Mouse (Mus musculus): Measurements from ENCODE around the gene Erich3. TPM values are rescaled to one million over a fixed set of nuclear protein-coding genes. Genes with fewer than 3 reads are reported as not detected.
A peak's percentile ranks its signal among the peaks of the same experiment; 100 is the strongest.

Erich3 gene
- polyA plus RNA-seq, 1 experiment from 2014 or later = 0.10 TPM

GRCm38 (mm10) chr3:154810273-154810870 lies 146.7 kb downstream of the Erich3 start:
- no peaks in the 10 kb centered on the region for H3K27me3 ChIP-seq (ENCODE audit: control insufficient read depth, insufficient read depth, low read length)
- no peak overlapping the region for H3K4me3 ChIP-seq (replicated peaks; ENCODE audit: low read length)
- H3K9me3 ChIP-seq (replicated peaks; ENCODE audit: control insufficient read depth, low read length) = no peaks in the 10 kb centered on the region
- H3K4me2 ChIP-seq (ENCODE audit: low read depth, low read length) = no peak overlapping the region
- peak; percentile 56; the same call in 1 of the 2 replicates for ATAC-seq (ENCODE audit: insufficient read depth, low FRiP score)
- no peaks in the 10 kb centered on the region for H3K36me3 ChIP-seq (ENCODE audit: control insufficient read depth, insufficient read depth, low read length)
- 26% methylated on average over 7 of the region's 7 CpGs for WGBS
- no peaks in the 10 kb centered on the region for H3K4me1 ChIP-seq (ENCODE audit: control insufficient read depth, insufficient read depth, low read length)
- no peak overlapping the region for H3K27ac ChIP-seq (ENCODE audit: low read length)
- no peak overlapping the region for H3K9ac ChIP-seq (ENCODE audit: low read length)

GRCm38 (mm10) chr3:154811281-154811680 lies 147.6 kb downstream of the Erich3 start:
- H3K9me3 ChIP-seq (replicated peaks; ENCODE audit: control insufficient read depth, low read length) = no peaks in the 10 kb centered on the region
- no peak overlapping the region for H3K4me3 ChIP-seq (replicated peaks; ENCODE audit: low read length)
- ATAC-seq (ENCODE audit: insufficient read depth, low FRiP score) = no peak
- H3K4me1 ChIP-seq (ENCODE audit: control insufficient read depth, insufficient read depth, low read length) = no peaks in the 10 kb centered on the region
- H3K9ac ChIP-seq (ENCODE audit: low read length) = no peak overlapping the region
- no peak overlapping the region for H3K4me2 ChIP-seq (ENCODE audit: low read depth, low read length)
- H3K36me3 ChIP-seq (ENCODE audit: control insufficient read depth, insufficient read depth, low read length) = no peaks in the 10 kb centered on the region
- H3K27ac ChIP-seq (ENCODE audit: low read length) = no peak overlapping the region
- H3K27me3 ChIP-seq (ENCODE audit: control insufficient read depth, insufficient read depth, low read length) = no peaks in the 10 kb centered on the region
- WGBS = 26% methylated on average over 9 of the region's 9 CpGs

GRCm38 (mm10) chr3:154811833-154812232 lies 148.2 kb downstream of the Erich3 start:
- Histone ChIP-seq H3K27me3 (ENCODE audit: control insufficient read depth, insufficient read depth, low read length) (no peaks in the 10 kb centered on the region), H3K4me3 (replicated peaks; ENCODE audit: low read length) (no peak overlapping the region), H3K27ac (ENCODE audit: low read length) (no peak overlapping the region), H3K9ac (ENCODE audit: low read length) (no peak overlapping the region), H3K36me3 (ENCODE audit: control insufficient read depth, insufficient read depth, low read length) (no peaks in the 10 kb centered on the region), H3K4me1 (ENCODE audit: control insufficient read depth, insufficient read depth, low read length) (no peaks in the 10 kb centered on the region), H3K4me2 (ENCODE audit: low read depth, low read length) (no peak overlapping the region), H3K9me3 (replicated peaks; ENCODE audit: control insufficient read depth, low read length) (no peaks in the 10 kb centered on the region)
- no peak for ATAC-seq (ENCODE audit: insufficient read depth, low FRiP score)
- WGBS = 55% methylated on average over 9 of the region's 9 CpGs

- 47% methylated on average over 1 of the region's 1 CpGs for WGBS
- no peak overlapping the region for H3K4me2 ChIP-seq (ENCODE audit: low read depth, low read length)
- H3K36me3 ChIP-seq (ENCODE audit: control insufficient read depth, insufficient read depth, low read length) = no peaks in the 10 kb centered on the region
- no peaks in the 10 kb centered on the region for H3K4me1 ChIP-seq (ENCODE audit: control insufficient read depth, insufficient read depth, low read length)
- H3K9ac ChIP-seq (ENCODE audit: low read length) = no peak overlapping the region
- H3K27me3 ChIP-seq (ENCODE audit: control insufficient read depth, insufficient read depth, low read length) = no peaks in the 10 kb centered on the region
- H3K27ac ChIP-seq (ENCODE audit: low read length) = no peak overlapping the region
- no peak overlapping the region for H3K4me3 ChIP-seq (replicated peaks; ENCODE audit: low read length)
- ATAC-seq (ENCODE audit: insufficient read depth, low FRiP score) = no peak
- H3K9me3 ChIP-seq (replicated peaks; ENCODE audit: control insufficient read depth, low read length) = no peaks in the 10 kb centered on the region
These were observed 149.2 kb downstream of the Erich3 start for GRCm38 (mm10) chr3:154812893-154813292.

- Histone ChIP-seq H3K4me1 (ENCODE audit: control insufficient read depth, insufficient read depth, low read length) (no peaks in the 10 kb centered on the region), H3K36me3 (ENCODE audit: control insufficient read depth, insufficient read depth, low read length) (no peaks in the 10 kb centered on the region), H3K27ac (ENCODE audit: low read length) (no peak overlapping the region), H3K4me3 (replicated peaks; ENCODE audit: low read length) (no peak overlapping the region), H3K9me3 (replicated peaks; ENCODE audit: control insufficient read depth, low read length) (no peaks in the 10 kb centered on the region), H3K9ac (ENCODE audit: low read length) (no peak overlapping the region), H3K27me3 (ENCODE audit: control insufficient read depth, insufficient read depth, low read length) (no peaks in the 10 kb centered on the region), H3K4me2 (ENCODE audit: low read depth, low read length) (no peak overlapping the region)
- 52% methylated on average over 2 of the region's 2 CpGs for WGBS
- ATAC-seq (ENCODE audit: insufficient read depth, low FRiP score) = no peak
These were observed 151.9 kb downstream of the Erich3 start for GRCm38 (mm10) chr3:154815606-154816005.

- Histone ChIP-seq H3K36me3 (ENCODE audit: control insufficient read depth, insufficient read depth, low read length) (no peaks in the 10 kb centered on the region), H3K9ac (ENCODE audit: low read length) (no peak overlapping the region), H3K27ac (ENCODE audit: low read length) (no peak overlapping the region), H3K4me1 (ENCODE audit: control insufficient read depth, insufficient read depth, low read length) (no peaks in the 10 kb centered on the region), H3K4me3 (replicated peaks; ENCODE audit: low read length) (no peak overlapping the region), H3K27me3 (ENCODE audit: control insufficient read depth, insufficient read depth, low read length) (no peaks in the 10 kb centered on the region), H3K4me2 (ENCODE audit: low read depth, low read length) (no peak overlapping the region), H3K9me3 (replicated peaks; ENCODE audit: control insufficient read depth, low read length) (no peaks in the 10 kb centered on the region)
- ATAC-seq (ENCODE audit: insufficient read depth, low FRiP score) = no peak
- WGBS = 69% methylated on average over 3 of the region's 3 CpGs
These were observed 152.6 kb downstream of the Erich3 start for GRCm38 (mm10) chr3:154816231-154816630.

GRCm38 (mm10) chr3:154816801-154817625 lies 153.4 kb downstream of the Erich3 start:
- no peaks in the 10 kb centered on the region for H3K9me3 ChIP-seq (replicated peaks; ENCODE audit: control insufficient read depth, low read length)
- no peaks in the 10 kb centered on the region for H3K36me3 ChIP-seq (ENCODE audit: control insufficient read depth, insufficient read depth, low read length)
- H3K27me3 ChIP-seq (ENCODE audit: control insufficient read depth, insufficient read depth, low read length) = no peaks in the 10 kb centered on the region
- H3K4me2 ChIP-seq (ENCODE audit: low read depth, low read length) = no peak overlapping the region
- WGBS = 40% methylated on average over 19 of the region's 19 CpGs
- no peak overlapping the region for H3K27ac ChIP-seq (ENCODE audit: low read length)
- no peak overlapping the region for H3K4me3 ChIP-seq (replicated peaks; ENCODE audit: low read length)
- ATAC-seq (ENCODE audit: insufficient read depth, low FRiP score) = peak; percentile 76; the same call in 1 of the 2 replicates
- no peaks in the 10 kb centered on the region for H3K4me1 ChIP-seq (ENCODE audit: control insufficient read depth, insufficient read depth, low read length)
- no peak overlapping the region for H3K9ac ChIP-seq (ENCODE audit: low read length)

Other genes with a start within 250 kb of the Erich3 start
- 15.1 and 15.4 TPM in 2 replicates for gene Cryz, start 67.1 kb upstream of the Erich3 start, polyA plus RNA-seq (2015; fragmentation: Nextera tagmentation; extraction: Ambion mirVana)
- gene Tyw3, start 66.8 kb upstream of the Erich3 start, polyA plus RNA-seq (2015; fragmentation: Nextera tagmentation; extraction: Ambion mirVana) = 9.4 and 11.4 TPM in 2 replicates

Data from stomach, embryonic 16.5 days (tissue).